Mouse (Mus musculus): ENCODE measurements around the gene Rnf217. TPM values are rescaled to one million over a fixed set of nuclear protein-coding genes. Genes with fewer than 3 reads are reported as not detected.

Gene Rnf217
- 1.9 and 2.0 TPM in 2 replicates for polyA plus RNA-seq (2015; fragmentation: Nextera tagmentation; extraction: Ambion mirVana)

DNA sequence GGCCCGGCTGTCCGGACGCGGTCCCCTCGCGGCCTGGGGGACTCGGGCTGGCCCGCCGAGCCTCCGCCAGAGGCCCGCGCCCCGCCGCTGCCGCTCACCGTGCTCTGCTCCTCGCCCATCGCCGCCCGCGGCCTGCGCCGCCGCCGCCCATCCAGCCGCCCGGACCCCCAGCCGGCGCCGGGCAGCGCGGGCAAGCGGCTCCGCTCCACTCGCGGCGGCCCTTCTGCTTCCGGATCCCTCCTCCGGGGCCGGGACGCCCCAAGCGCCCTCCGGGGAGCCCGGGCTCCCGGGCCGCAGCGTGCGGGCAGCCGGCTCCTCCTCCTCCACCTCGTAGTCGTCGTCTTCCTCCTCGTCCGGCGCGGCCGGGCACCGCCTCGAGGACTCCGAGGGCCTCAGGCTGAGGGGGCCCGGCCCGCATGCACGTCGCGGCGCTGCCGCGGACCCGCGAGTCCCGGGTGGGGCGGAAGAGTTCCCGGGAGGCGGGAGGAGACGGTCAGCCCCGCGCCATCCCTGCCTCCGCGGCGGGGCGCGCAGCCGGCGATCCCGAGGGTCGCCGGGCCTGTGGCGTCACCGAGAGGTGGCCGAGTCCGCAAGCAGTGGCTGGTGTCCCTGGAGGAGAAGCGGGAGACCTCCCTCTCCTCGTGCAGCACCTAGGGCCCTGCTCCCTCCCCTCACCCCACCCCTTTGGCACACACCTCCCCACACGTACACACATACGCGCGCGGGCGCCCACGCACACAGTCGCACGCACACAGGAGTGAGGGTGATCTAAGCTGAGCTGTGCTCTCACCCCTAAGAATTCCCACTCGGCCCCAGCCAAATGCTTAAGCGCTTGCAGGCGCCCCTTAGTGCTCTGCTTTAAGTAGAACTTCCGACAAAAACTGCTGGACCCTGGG lies at the start of gene Rnf217:
TSS of gene Rnf217 (minus strand) at position 119 of the 896 bp plus-strand sequence.
- H3K4me2 ChIP-seq (replicated peaks; ENCODE audit: low read depth), result peak within 1 kb of the TSS; percentile 94
- peak within 1 kb of the TSS; percentile 85 for H3K4me3 ChIP-seq (ENCODE audit: low read depth, low read length)
- no peaks in the 10 kb centered on the region for H3K9me3 ChIP-seq (ENCODE audit: control insufficient read depth)
- WGBS, result under 1% methylated on average over 62 of the region's 106 CpGs
- ATAC-seq, result peak; percentile 76
- peaks cover 7% of the 10 kb centered on the region for H3K4me1 ChIP-seq (replicated peaks; ENCODE audit: control insufficient read depth, insufficient read depth, low read length)
- no peaks in the 10 kb centered on the region for H3K27me3 ChIP-seq (replicated peaks; ENCODE audit: control insufficient read depth, insufficient read depth, low read length)
- no peak for TF ChIP-seq CTCF (IDR thresholded peaks at IDR 0.05; ENCODE audit: low read depth)
- H3K27ac ChIP-seq (ENCODE audit: low read depth, low read length), result peak within 1 kb of the TSS; percentile 87
- peak within 1 kb of the TSS; percentile 97 for H3K9ac ChIP-seq (ENCODE audit: low read depth, low read length)
- no peaks in the 10 kb centered on the region for H3K36me3 ChIP-seq (ENCODE audit: control insufficient read depth, insufficient read depth)

DNA sequence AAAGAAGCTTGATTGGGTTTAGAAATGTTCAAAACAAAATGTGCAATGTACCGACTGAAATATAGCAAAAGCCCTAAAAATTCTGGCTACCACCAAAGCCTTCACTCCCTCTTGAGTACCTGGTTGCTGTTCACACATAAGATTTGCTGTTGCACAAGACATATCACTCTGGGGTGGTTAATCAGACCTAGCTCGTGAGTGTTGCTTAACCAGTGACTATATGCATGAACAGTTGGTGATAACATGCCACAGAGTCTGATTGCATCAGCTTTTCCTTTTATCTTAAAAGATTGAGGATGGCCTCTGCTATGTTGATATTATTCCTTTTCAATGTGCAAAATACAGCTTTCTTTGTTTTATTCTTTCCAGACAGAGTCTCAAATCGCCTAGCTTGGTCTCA lies 38.3 kb upstream of the Rnf217 start:
- no peaks in the 10 kb centered on the region for H3K27me3 ChIP-seq (replicated peaks; ENCODE audit: control insufficient read depth, insufficient read depth, low read length)
- ATAC-seq, result no peak
- no peaks in the 10 kb centered on the region for H3K4me1 ChIP-seq (replicated peaks; ENCODE audit: control insufficient read depth, insufficient read depth, low read length)
- H3K4me3 ChIP-seq (ENCODE audit: low read depth, low read length), result no peak overlapping the region
- WGBS, result 62% methylated on average over 3 of the region's 3 CpGs
- H3K9me3 ChIP-seq (ENCODE audit: control insufficient read depth), result no peaks in the 10 kb centered on the region
- no peaks in the 10 kb centered on the region for H3K36me3 ChIP-seq (ENCODE audit: control insufficient read depth, insufficient read depth)
- TF ChIP-seq CTCF (IDR thresholded peaks at IDR 0.05; ENCODE audit: low read depth), result no peak
- no peak overlapping the region for H3K27ac ChIP-seq (ENCODE audit: low read depth, low read length)
- H3K9ac ChIP-seq (ENCODE audit: low read depth, low read length), result no peak overlapping the region
- no peak overlapping the region for H3K4me2 ChIP-seq (replicated peaks; ENCODE audit: low read depth)

DNA sequence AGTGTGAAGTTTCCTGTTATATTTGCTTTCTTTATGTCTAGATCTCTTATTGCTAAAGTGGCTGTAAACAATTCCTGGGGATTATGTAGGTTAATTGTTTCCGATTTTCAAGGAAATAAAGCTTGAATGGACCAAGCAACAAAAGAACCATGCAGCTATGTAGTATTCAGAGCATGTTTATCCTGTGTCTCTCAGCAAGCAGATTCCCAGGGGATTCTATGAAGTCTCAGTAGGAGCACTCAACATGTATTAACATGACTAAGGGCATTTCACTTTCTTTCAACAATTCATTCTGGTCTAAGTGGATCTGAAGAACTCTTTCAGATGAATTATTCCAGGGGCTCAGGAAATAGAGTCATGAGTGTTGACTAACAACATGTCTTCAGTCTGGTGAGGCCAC lies 37.1 kb upstream of the Rnf217 start:
- Histone ChIP-seq H3K36me3 (ENCODE audit: control insufficient read depth, insufficient read depth) (no peaks in the 10 kb centered on the region), H3K9me3 (ENCODE audit: control insufficient read depth) (no peaks in the 10 kb centered on the region), H3K27me3 (replicated peaks; ENCODE audit: control insufficient read depth, insufficient read depth, low read length) (no peaks in the 10 kb centered on the region), H3K4me3 (ENCODE audit: low read depth, low read length) (no peak overlapping the region), H3K9ac (ENCODE audit: low read depth, low read length) (no peak overlapping the region), H3K4me1 (replicated peaks; ENCODE audit: control insufficient read depth, insufficient read depth, low read length) (no peaks in the 10 kb centered on the region), H3K4me2 (replicated peaks; ENCODE audit: low read depth) (no peak overlapping the region), H3K27ac (ENCODE audit: low read depth, low read length) (no peak overlapping the region)
- WGBS, result 60% methylated on average over 1 of the region's 1 CpGs
- no peak for ATAC-seq
- no peak for TF ChIP-seq CTCF (IDR thresholded peaks at IDR 0.05; ENCODE audit: low read depth)

DNA sequence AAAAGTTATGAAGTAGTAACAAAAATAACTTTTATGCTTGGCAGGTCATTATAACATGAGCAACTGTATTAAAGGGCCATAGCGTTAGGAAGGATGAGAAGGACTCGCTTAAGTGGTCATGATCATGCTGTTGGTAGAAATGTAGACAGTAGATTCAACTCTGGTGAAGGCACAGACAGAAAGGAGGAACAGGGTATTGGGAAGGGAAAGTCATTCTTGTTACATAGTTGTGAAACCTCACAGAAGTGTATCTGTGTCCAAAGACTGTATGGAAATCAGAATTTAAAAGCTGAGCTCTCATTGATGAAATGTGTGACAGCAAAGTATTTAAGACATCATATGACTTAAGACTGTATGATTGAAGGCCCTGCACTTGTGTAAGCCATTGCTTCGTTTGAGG lies 26.1 kb upstream of the Rnf217 start:
- no peaks in the 10 kb centered on the region for H3K9me3 ChIP-seq (ENCODE audit: control insufficient read depth)
- H3K36me3 ChIP-seq (ENCODE audit: control insufficient read depth, insufficient read depth), result no peaks in the 10 kb centered on the region
- H3K27ac ChIP-seq (ENCODE audit: low read depth, low read length), result no peak overlapping the region
- no peak for ATAC-seq
- WGBS, result 86% methylated on average over 3 of the region's 3 CpGs
- no peak overlapping the region for H3K4me3 ChIP-seq (ENCODE audit: low read depth, low read length)
- no peak for TF ChIP-seq CTCF (IDR thresholded peaks at IDR 0.05; ENCODE audit: low read depth)
- H3K27me3 ChIP-seq (replicated peaks; ENCODE audit: control insufficient read depth, insufficient read depth, low read length), result no peaks in the 10 kb centered on the region
- no peak overlapping the region for H3K9ac ChIP-seq (ENCODE audit: low read depth, low read length)
- no peaks in the 10 kb centered on the region for H3K4me1 ChIP-seq (replicated peaks; ENCODE audit: control insufficient read depth, insufficient read depth, low read length)
- no peak overlapping the region for H3K4me2 ChIP-seq (replicated peaks; ENCODE audit: low read depth)

DNA sequence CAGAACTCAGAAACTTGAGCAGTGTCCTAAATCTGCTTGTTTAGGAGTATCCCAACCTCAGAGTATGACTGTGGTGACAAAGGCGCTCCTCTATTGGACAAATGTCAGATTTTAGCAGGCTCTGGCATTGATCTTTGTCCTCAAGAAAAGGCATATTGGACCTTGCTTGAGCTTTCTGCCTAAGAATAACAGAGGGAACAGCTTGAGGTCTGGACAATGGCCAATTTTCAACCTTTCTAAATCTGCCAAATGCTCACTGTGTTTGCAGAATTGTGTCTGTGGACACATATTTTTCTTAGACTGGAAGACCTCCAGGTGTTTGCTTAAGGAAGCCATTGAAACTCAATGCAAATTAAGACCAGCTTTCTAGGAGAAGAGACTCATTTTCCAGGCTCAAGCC lies 23.0 kb upstream of the Rnf217 start:
- no peak for ATAC-seq
- Histone ChIP-seq H3K27ac (ENCODE audit: low read depth, low read length) (no peak overlapping the region), H3K4me1 (replicated peaks; ENCODE audit: control insufficient read depth, insufficient read depth, low read length) (no peaks in the 10 kb centered on the region), H3K9me3 (ENCODE audit: control insufficient read depth) (no peaks in the 10 kb centered on the region), H3K4me3 (ENCODE audit: low read depth, low read length) (no peak overlapping the region), H3K27me3 (replicated peaks; ENCODE audit: control insufficient read depth, insufficient read depth, low read length) (no peaks in the 10 kb centered on the region), H3K9ac (ENCODE audit: low read depth, low read length) (no peak overlapping the region), H3K4me2 (replicated peaks; ENCODE audit: low read depth) (no peak overlapping the region), H3K36me3 (ENCODE audit: control insufficient read depth, insufficient read depth) (no peaks in the 10 kb centered on the region)
- no peak for TF ChIP-seq CTCF (IDR thresholded peaks at IDR 0.05; ENCODE audit: low read depth)
- 72% methylated on average over 1 of the region's 1 CpGs for WGBS

DNA sequence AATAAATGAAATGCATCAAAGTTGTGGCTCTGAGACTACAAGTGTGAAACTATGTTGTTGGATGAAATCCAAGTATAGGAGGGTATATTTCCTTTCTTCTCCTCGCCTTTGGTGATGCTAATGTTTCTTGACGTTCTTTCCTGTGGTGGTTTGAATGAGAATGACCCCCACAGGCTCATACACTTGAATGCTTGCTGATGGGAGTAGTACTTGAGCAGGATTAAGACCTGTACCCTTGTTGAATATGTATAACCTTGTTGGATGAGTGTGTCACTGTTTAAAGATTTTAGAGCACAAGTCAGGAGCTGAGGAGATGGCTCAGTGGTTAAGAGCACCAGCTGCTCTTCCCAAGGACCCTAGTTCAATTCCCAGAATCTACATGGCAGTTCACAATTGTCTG lies 6.4 kb upstream of the Rnf217 start:
- Histone ChIP-seq H3K9me3 (ENCODE audit: control insufficient read depth) (no peaks in the 10 kb centered on the region), H3K4me2 (replicated peaks; ENCODE audit: low read depth) (no peak overlapping the region), H3K27me3 (replicated peaks; ENCODE audit: control insufficient read depth, insufficient read depth, low read length) (no peaks in the 10 kb centered on the region), H3K4me1 (replicated peaks; ENCODE audit: control insufficient read depth, insufficient read depth, low read length) (no peaks in the 10 kb centered on the region), H3K9ac (ENCODE audit: low read depth, low read length) (no peak overlapping the region), H3K4me3 (ENCODE audit: low read depth, low read length) (no peak overlapping the region), H3K27ac (ENCODE audit: low read depth, low read length) (no peak overlapping the region), H3K36me3 (ENCODE audit: control insufficient read depth, insufficient read depth) (no peaks in the 10 kb centered on the region)
- WGBS, result 68% methylated on average over 2 of the region's 2 CpGs
- ATAC-seq, result no peak
- TF ChIP-seq CTCF (IDR thresholded peaks at IDR 0.05; ENCODE audit: low read depth), result no peak

Data from intestine, postnatal 0 days (tissue).